Mouse (Mus musculus): ENCODE results near the gene Nicn1. TPM values are rescaled to one million over a fixed set of nuclear protein-coding genes. Genes with fewer than 3 reads are reported as not detected.
A peak's percentile ranks its signal among the peaks of the same experiment; 100 is the strongest.
"Not testable (repeated sequence)": the region's sequence is repeated elsewhere in the genome, so short reads cannot be mapped to it uniquely, and the experiment has no call there.

The Nicn1 gene
- polyA plus RNA-seq, 1 experiment = 39.3 TPM

DNA sequence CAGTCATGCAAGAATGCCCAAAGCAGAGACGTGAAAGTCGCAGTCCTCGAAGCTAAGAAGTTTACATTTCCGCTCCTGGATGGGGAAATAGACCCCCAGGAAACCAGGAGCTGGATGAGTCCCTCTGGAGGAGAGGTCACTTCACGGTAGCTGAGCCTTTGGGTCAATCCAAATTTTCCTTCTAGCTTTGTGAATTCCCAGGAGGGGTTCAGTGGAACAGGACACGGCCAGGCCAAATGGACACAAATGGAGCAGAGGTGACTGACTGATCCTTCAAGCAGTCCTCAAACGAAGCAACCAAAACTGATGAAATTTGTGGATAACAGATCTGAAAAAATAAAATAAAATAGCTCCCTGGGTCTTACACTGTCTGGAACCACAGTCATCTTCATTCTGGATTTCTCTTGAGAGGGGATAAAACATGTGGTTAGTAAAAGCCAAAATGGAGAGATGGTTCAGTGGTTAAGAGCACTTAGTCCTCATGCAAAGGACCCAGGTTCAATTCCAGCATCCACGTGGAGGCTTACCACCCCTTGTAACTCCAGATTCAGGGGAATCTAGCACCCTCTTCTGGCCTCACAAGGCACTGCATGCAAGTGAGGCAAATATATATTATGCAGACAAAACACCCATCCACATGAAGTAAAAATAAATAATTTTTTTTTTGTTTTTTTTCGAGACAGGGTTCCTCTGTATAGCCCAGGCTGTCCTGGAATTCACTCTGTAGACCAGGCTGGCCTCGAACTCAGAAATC is 11.4 kb upstream of the Nicn1 start:
- 59% methylated on average over 10 of the region's 10 CpGs for WGBS
- no peak overlapping the region for H3K4me3 ChIP-seq (ENCODE audit: insufficient read depth, low read depth, low read length)
- no peaks in the 10 kb centered on the region for H3K36me3 ChIP-seq (ENCODE audit: control insufficient read depth, insufficient read depth, low read length)
- H3K27me3 ChIP-seq (replicated peaks; ENCODE audit: control insufficient read depth, insufficient read depth, low read length) = no peaks in the 10 kb centered on the region
- no peak overlapping the region for H3K27ac ChIP-seq (ENCODE audit: insufficient read depth, low read depth, low read length)
- TF ChIP-seq CTCF (conservative IDR thresholded peaks at IDR 0.05; ENCODE audit: insufficient read depth, insufficient read length, low read depth, low read length) (peak; percentile 81), POLR2A (IDR thresholded peaks at IDR 0.05; ENCODE audit: low read depth, low read length) (no peak)
- H3K4me1 ChIP-seq (ENCODE audit: control insufficient read depth, insufficient read depth, low read length) = peaks cover 10% of the 10 kb centered on the region
- DNase-seq = peak; percentile 62

DNA sequence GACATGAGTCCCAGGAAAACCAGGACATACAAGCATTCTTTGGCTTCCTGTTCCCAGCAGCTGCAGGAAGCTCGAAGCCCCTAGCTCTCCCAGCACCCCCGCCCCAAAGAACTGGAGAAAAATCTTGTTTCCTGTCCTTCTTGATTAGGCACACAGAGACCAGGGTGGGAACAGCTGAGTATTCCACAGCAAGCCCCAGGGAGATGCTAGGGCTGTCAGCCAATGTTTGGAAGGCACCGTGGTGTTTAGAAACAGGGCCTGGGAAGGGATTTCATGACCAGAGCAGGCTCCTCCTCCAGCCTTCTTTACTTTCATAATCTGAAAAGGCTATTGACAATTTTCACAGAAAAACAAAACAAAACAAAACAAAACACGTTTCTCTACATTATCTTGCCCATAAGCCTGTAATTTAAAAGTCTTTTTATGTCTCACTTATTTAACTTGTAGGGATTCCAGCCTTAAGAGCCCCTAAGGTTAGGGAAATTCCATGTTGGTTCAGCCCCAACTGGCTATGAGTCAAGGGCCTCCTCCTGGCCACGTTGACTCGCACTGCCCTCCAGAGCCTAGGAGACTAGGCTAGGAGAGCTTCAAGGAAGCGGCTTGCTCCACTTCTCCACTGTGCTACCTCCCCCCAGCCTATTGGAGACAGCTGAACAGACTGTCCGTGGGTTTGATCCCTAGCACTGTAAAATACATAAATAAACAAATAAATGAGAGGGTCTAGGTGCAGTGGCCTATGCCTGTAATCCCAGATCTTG is 10.0 kb upstream of the Nicn1 start:
- Histone ChIP-seq H3K27ac (ENCODE audit: insufficient read depth, low read depth, low read length) (peak overlapping the region; percentile 3), H3K4me3 (ENCODE audit: insufficient read depth, low read depth, low read length) (no peak overlapping the region), H3K36me3 (ENCODE audit: control insufficient read depth, insufficient read depth, low read length) (no peaks in the 10 kb centered on the region), H3K27me3 (replicated peaks; ENCODE audit: control insufficient read depth, insufficient read depth, low read length) (no peaks in the 10 kb centered on the region), H3K4me1 (ENCODE audit: control insufficient read depth, insufficient read depth, low read length) (peaks cover 8% of the 10 kb centered on the region)
- TF ChIP-seq CTCF (conservative IDR thresholded peaks at IDR 0.05; ENCODE audit: insufficient read depth, insufficient read length, low read depth, low read length) = no peak
- no peak for TF ChIP-seq POLR2A (IDR thresholded peaks at IDR 0.05; ENCODE audit: low read depth, low read length)
- WGBS = 20% methylated on average over 8 of the region's 8 CpGs
- DNase-seq = peak; percentile 85

DNA sequence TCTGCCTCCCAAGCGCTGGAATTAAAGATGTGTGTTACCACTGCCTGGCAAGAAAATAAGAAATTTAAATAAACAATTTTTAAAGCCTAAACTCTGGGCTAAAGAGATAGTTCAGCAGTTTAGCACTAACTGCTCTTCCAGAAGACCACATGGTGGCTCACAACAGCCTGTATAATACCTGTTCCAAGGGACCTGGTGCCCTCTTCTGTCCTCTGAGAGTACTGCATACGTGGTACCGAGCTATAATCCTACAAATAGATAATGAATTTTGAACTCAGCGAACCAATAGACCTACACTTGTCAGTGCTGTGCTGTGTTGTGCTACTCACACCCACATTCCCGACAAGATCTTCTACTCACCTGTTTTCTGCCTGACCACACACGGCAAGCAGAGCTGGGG is 5.8 kb upstream of the Nicn1 start:
- DNase-seq = peak; percentile 86
- TF ChIP-seq CTCF (conservative IDR thresholded peaks at IDR 0.05; ENCODE audit: insufficient read depth, insufficient read length, low read depth, low read length) (peak; percentile 85), POLR2A (IDR thresholded peaks at IDR 0.05; ENCODE audit: low read depth, low read length) (no peak)

DNA sequence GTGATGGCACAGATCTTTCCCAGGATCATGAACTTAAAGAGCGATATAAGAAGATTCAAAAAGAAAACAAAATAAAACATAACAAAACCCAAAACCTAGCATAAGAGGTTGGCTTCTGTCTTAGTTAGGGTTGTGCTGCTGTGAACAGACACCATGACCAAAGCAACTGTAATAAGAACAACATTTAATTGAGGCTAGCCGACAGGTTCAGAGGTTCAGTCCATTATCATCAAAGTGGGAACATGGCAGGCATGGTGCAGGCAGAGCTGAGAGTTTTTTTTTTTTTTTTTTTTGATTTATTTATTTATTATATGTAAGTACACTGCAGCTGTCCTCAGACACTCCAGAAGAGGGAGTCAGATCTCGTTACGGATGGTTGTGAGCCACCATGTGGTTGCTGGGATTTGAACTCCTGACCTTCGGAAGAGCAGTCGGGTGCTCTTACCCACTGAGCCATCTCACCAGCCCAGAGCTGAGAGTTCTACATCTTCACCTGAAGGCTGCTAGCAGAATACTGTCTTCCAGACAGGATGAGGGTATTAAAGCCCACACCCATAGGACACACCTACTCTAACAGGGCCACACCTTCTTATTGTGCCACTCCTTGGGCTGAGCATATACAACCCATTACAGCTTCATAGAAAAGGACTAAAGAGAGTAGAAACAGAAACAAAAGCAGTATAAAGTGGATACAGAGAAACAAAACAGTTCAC is 2.5 kb upstream of the Nicn1 start:
- H3K4me1 ChIP-seq (ENCODE audit: control insufficient read depth, insufficient read depth, low read length); H3K27me3 ChIP-seq (replicated peaks; ENCODE audit: control insufficient read depth, insufficient read depth, low read length); DNase-seq; H3K4me3 ChIP-seq (ENCODE audit: insufficient read depth, low read depth, low read length); H3K36me3 ChIP-seq (ENCODE audit: control insufficient read depth, insufficient read depth, low read length); H3K27ac ChIP-seq (ENCODE audit: insufficient read depth, low read depth, low read length): not testable (repeated sequence)
- 59% methylated on average over 6 of the region's 6 CpGs for WGBS

More for the DNA sequence above, 5.8 kb upstream of the Nicn1 start:
- WGBS = 7% methylated on average over 6 of the region's 6 CpGs
- no peaks in the 10 kb centered on the region for H3K36me3 ChIP-seq (ENCODE audit: control insufficient read depth, insufficient read depth, low read length)
- H3K4me3 ChIP-seq (ENCODE audit: insufficient read depth, low read depth, low read length) = no peak overlapping the region
- no peak overlapping the region for H3K27ac ChIP-seq (ENCODE audit: insufficient read depth, low read depth, low read length)
- peaks cover 6% of the 10 kb centered on the region; the same call in 1 of the 2 replicates for H3K4me1 ChIP-seq (ENCODE audit: control insufficient read depth, insufficient read depth, low read length)
- H3K27me3 ChIP-seq (replicated peaks; ENCODE audit: control insufficient read depth, insufficient read depth, low read length) = no peaks in the 10 kb centered on the region

DNA sequence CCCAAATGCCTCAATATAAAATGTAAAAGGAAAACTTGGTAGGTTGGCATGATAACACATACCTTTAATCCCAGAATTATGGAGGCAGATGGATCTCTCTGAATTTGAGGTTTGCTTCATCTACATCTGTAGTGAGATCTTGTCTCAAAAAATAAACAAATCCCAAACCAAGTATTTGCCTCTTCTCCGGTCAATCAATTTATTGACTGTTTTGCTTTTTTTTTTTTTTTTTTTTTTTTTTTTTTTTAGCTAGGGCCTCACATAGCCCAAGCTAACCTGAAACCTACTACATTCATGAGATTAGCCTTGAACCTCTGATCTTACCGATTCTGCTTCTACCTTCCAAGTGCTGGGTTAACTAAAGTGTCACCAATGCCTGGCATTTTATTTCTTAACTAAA is 882 bp upstream of the Nicn1 start:
- Histone ChIP-seq H3K27me3 (replicated peaks; ENCODE audit: control insufficient read depth, insufficient read depth, low read length) (no peaks in the 10 kb centered on the region), H3K4me3 (ENCODE audit: insufficient read depth, low read depth, low read length) (no peak overlapping the region), H3K4me1 (ENCODE audit: control insufficient read depth, insufficient read depth, low read length) (peaks cover 6% of the 10 kb centered on the region; the same call in 1 of the 2 replicates), H3K27ac (ENCODE audit: insufficient read depth, low read depth, low read length) (no peak overlapping the region), H3K36me3 (ENCODE audit: control insufficient read depth, insufficient read depth, low read length) (no peaks in the 10 kb centered on the region)
- 58% methylated on average over 2 of the region's 2 CpGs for WGBS
- TF ChIP-seq CTCF (conservative IDR thresholded peaks at IDR 0.05; ENCODE audit: insufficient read depth, insufficient read length, low read depth, low read length) (no peak), POLR2A (IDR thresholded peaks at IDR 0.05; ENCODE audit: low read depth, low read length) (no peak)
- no peak for DNase-seq

DNA sequence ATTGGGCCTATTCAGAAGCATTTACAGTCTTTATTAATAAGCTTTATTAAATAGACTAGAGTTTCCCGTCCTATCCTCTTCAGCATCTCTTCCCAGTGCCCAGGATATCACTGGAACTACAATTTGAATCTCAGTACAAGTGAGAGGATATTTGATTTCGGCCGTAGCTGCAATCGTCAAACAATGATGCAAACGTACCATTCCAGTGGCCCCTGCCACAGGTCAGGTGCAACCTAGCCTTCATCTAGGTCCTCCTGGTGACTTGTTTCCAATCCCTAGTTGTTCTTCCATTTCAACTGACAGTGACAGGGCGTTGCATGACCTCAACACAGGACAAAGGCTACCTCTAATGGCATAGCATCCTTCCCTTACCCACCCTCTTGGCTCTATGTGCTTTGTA is 544 bp downstream of the Nicn1 start:
- Histone ChIP-seq H3K4me3 (ENCODE audit: insufficient read depth, low read depth, low read length) (peak overlapping the region; percentile 58; the same call in 1 of the 2 replicates), H3K27me3 (replicated peaks; ENCODE audit: control insufficient read depth, insufficient read depth, low read length) (no peaks in the 10 kb centered on the region), H3K36me3 (ENCODE audit: control insufficient read depth, insufficient read depth, low read length) (no peaks in the 10 kb centered on the region), H3K27ac (ENCODE audit: insufficient read depth, low read depth, low read length) (no peak overlapping the region; the same call in 1 of the 2 replicates), H3K4me1 (ENCODE audit: control insufficient read depth, insufficient read depth, low read length) (peaks cover 7% of the 10 kb centered on the region)
- DNase-seq = no peak
- 37% methylated on average over 6 of the region's 6 CpGs for WGBS
- TF ChIP-seq CTCF (conservative IDR thresholded peaks at IDR 0.05; ENCODE audit: insufficient read depth, insufficient read length, low read depth, low read length) (no peak), POLR2A (IDR thresholded peaks at IDR 0.05; ENCODE audit: low read depth, low read length) (no peak)
